Mouse (Mus musculus): ENCODE results near the gene Wtap.
"Not testable (repeated sequence)": the region's sequence is repeated elsewhere in the genome, so short reads cannot be mapped to it uniquely, and the experiment has no call there.

DNA sequence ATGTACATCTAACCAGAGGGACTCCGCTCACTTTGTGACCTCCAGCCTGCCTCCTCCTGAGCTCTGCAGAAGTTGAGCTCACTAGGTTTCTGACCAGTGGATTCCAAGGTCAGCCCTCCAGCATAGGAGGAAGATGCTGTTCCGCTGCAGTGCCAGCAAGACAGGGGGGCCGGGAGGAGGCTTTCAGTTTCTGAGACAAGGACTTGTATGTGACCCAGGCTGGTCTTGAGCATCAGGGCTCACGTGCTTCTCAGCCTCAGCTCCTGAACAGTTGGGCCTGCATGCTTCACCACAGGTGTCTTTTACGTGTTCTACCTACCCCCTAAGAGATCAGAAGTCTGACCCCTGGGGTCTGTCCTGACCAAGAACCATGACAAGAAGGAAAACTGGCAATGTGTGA lies 62.4 kb downstream of the Wtap start:
- not testable (repeated sequence) for TF ChIP-seq CTCF (IDR thresholded peaks at IDR 0.05; ENCODE audit: borderline replicate concordance, control insufficient read depth, extremely low read depth, insufficient read depth, low read length, poor library complexity); POLR2A (IDR thresholded peaks at IDR 0.05; ENCODE audit: control insufficient read depth, extremely low read depth, insufficient read depth, low read length, poor library complexity)

Data from thymus, adult 2 months (tissue).